Mouse (Mus musculus): ENCODE results near the gene Chchd10. TPM values are rescaled to one million over a fixed set of nuclear protein-coding genes. Genes with fewer than 3 reads are reported as not detected.

Gene Chchd10
- polyA plus RNA-seq, 1 experiment from 2014 or later: 24.8 TPM

GRCm38 (mm10) chr10:75978119-75978834 lies 45.3 kb downstream of the Chchd10 start:
- H3K4me3 ChIP-seq: no peak overlapping the region
- H3K9me3 ChIP-seq: no peaks in the 10 kb centered on the region
- H3K9ac ChIP-seq (replicated peaks): no peak overlapping the region
- no peaks in the 10 kb centered on the region for H3K27me3 ChIP-seq
- WGBS: 40% methylated on average over 10 of the region's 10 CpGs
- H3K4me1 ChIP-seq: peaks cover 4% of the 10 kb centered on the region
- no peak for ATAC-seq (replicated peaks)
- H3K4me2 ChIP-seq (replicated peaks): no peak overlapping the region
- H3K36me3 ChIP-seq: no peaks in the 10 kb centered on the region
- H3K27ac ChIP-seq (replicated peaks): no peak overlapping the region

- H3K9me3 ChIP-seq: no peaks in the 10 kb centered on the region
- no peak overlapping the region for H3K27ac ChIP-seq (replicated peaks)
- peaks cover 4% of the 10 kb centered on the region for H3K4me1 ChIP-seq
- H3K27me3 ChIP-seq: no peaks in the 10 kb centered on the region
- no peak overlapping the region for H3K4me3 ChIP-seq
- 50% methylated on average over 5 of the region's 5 CpGs for WGBS
- H3K36me3 ChIP-seq: no peaks in the 10 kb centered on the region
- ATAC-seq (replicated peaks): no peak
- H3K9ac ChIP-seq (replicated peaks): no peak overlapping the region
- H3K4me2 ChIP-seq (replicated peaks): no peak overlapping the region
These were observed 45.9 kb downstream of the Chchd10 start for GRCm38 (mm10) chr10:75978835-75979157.

- H3K27ac ChIP-seq (replicated peaks): no peak overlapping the region
These were observed 46.5 kb downstream of the Chchd10 start for GRCm38 (mm10) chr10:75979432-75979831.

More at GRCm38 (mm10) chr10:75979432-75979831, 46.5 kb downstream of the Chchd10 start:
- H3K9me3 ChIP-seq: no peaks in the 10 kb centered on the region
- no peaks in the 10 kb centered on the region for H3K36me3 ChIP-seq
- 69% methylated on average over 3 of the region's 3 CpGs for WGBS
- H3K27me3 ChIP-seq: no peaks in the 10 kb centered on the region
- H3K4me2 ChIP-seq (replicated peaks): no peak overlapping the region
- peaks cover 4% of the 10 kb centered on the region for H3K4me1 ChIP-seq
- no peak overlapping the region for H3K9ac ChIP-seq (replicated peaks)
- H3K4me3 ChIP-seq: no peak overlapping the region
- peak; percentile 71; the same call in 1 of the 2 replicates for ATAC-seq (replicated peaks)

Other genes with a start within 250 kb of the Chchd10 start
- gene Cabin1, start 168.8 kb upstream of the Chchd10 start, polyA plus RNA-seq (2015; fragmentation: Nextera tagmentation; extraction: Ambion mirVana): 36.8 and 38.8 TPM in 2 replicates
- 61.1 and 62.2 TPM in 2 replicates for gene Ddt, start 159.7 kb upstream of the Chchd10 start, polyA plus RNA-seq (2015; fragmentation: Nextera tagmentation; extraction: Ambion mirVana)
- not detected in 2 replicates for gene Gm20441, start 152.2 kb upstream of the Chchd10 start, polyA plus RNA-seq (2015; fragmentation: Nextera tagmentation; extraction: Ambion mirVana)
- gene Gstt3, start 151.7 kb upstream of the Chchd10 start, polyA plus RNA-seq (2015; fragmentation: Nextera tagmentation; extraction: Ambion mirVana): 0.42 and 0.51 TPM in 2 replicates
- gene Gstt1, start 134.5 kb upstream of the Chchd10 start, polyA plus RNA-seq (2015; fragmentation: Nextera tagmentation; extraction: Ambion mirVana): 10.7 and 11.5 TPM in 2 replicates
- not detected in 2 replicates for gene Gstt4, start 110.6 kb upstream of the Chchd10 start, polyA plus RNA-seq (2015; fragmentation: Nextera tagmentation; extraction: Ambion mirVana)
- gene Gstt2, start 95.7 kb upstream of the Chchd10 start, polyA plus RNA-seq (2015; fragmentation: Nextera tagmentation; extraction: Ambion mirVana): 3.9 and 5.1 TPM in 2 replicates
- 1,708 and 1,857 TPM in 2 replicates for gene Mif, start 72.9 kb upstream of the Chchd10 start, polyA plus RNA-seq (2015; fragmentation: Nextera tagmentation; extraction: Ambion mirVana)
- gene Derl3, start 39.7 kb upstream of the Chchd10 start, polyA plus RNA-seq (2015; fragmentation: Nextera tagmentation; extraction: Ambion mirVana): 2.9 and 3.5 TPM in 2 replicates
- 330 and 334 TPM in 2 replicates for gene Smarcb1, start 11.5 kb upstream of the Chchd10 start, polyA plus RNA-seq (2015; fragmentation: Nextera tagmentation; extraction: Ambion mirVana)
- 19.8 and 20.3 TPM in 2 replicates for gene Mmp11, start 3.4 kb downstream of the Chchd10 start, polyA plus RNA-seq (2015; fragmentation: Nextera tagmentation; extraction: Ambion mirVana)
- gene Gm867, start 7.5 kb downstream of the Chchd10 start, polyA plus RNA-seq (2015; fragmentation: Nextera tagmentation; extraction: Ambion mirVana): 0.28 TPM in 1 of 2 replicates, not detected in the other
- gene Vpreb3, start 9.9 kb downstream of the Chchd10 start, polyA plus RNA-seq (2015; fragmentation: Nextera tagmentation; extraction: Ambion mirVana): 0.42 and 0.48 TPM in 2 replicates
- gene Gm5134, start 21.4 kb downstream of the Chchd10 start, polyA plus RNA-seq (2015; fragmentation: Nextera tagmentation; extraction: Ambion mirVana): 0.15 TPM in 1 of 2 replicates, not detected in the other
- 13.5 and 13.8 TPM in 2 replicates for gene Zfp280b, start 99.5 kb downstream of the Chchd10 start, polyA plus RNA-seq (2015; fragmentation: Nextera tagmentation; extraction: Ambion mirVana)
- not detected in 2 replicates for gene Slc5a4b, start 177.8 kb downstream of the Chchd10 start, polyA plus RNA-seq (2015; fragmentation: Nextera tagmentation; extraction: Ambion mirVana)
- gene Slc5a4a, start 214.3 kb downstream of the Chchd10 start, polyA plus RNA-seq (2015; fragmentation: Nextera tagmentation; extraction: Ambion mirVana): not detected in 2 replicates